Mouse (Mus musculus) thymus, adult 2 months (tissue): ENCODE results near the gene Pla2g4e. TPM values are rescaled to one million over a fixed set of nuclear protein-coding genes. Genes with fewer than 3 reads are reported as not detected.

Source experiments
- DNase-seq: peaks from one replicate; pipeline ENCODE4 v3.0.0; 2021
- H3K27ac ChIP-seq: fragments of 200-500 bp; 2 replicates; pipeline ENCODE4 v1.5.1; 2012; ENCODE audit warnings: low read length, control low read depth; ENCODE audit not compliant: control insufficient read depth, insufficient read depth
- H3K27me3 ChIP-seq: fragments of 200-500 bp; 2 replicates; pipeline ENCODE4 v1.6.1; 2012; ENCODE audit warnings: mild to moderate bottlenecking, low read length, moderate library complexity, mixed read lengths; ENCODE audit not compliant: control insufficient read depth, insufficient read depth
- H3K36me3 ChIP-seq: fragments of 200-500 bp; 2 replicates; pipeline ENCODE4 v1.6.1; 2012; ENCODE audit warnings: mild to moderate bottlenecking, low read length, moderate library complexity; ENCODE audit not compliant: control insufficient read depth, insufficient read depth
- H3K4me1 ChIP-seq: fragments of 200-500 bp; replicated peaks from 2 replicates; pipeline ENCODE4 v1.6.1; 2012; ENCODE audit warnings: low read length; ENCODE audit not compliant: control insufficient read depth, insufficient read depth
- H3K4me3 ChIP-seq: fragments of 200-500 bp; 2 replicates; pipeline ENCODE4 v1.5.1; 2012; ENCODE audit warnings: mild to moderate bottlenecking, low read length, control low read depth, moderate library complexity; ENCODE audit not compliant: control insufficient read depth, insufficient read depth
- CTCF ChIP-seq: fragments of 200-500 bp; IDR thresholded peaks from 2 replicates; pipeline ENCODE4 v1.5.1; 2012; ENCODE audit warnings: mild to moderate bottlenecking, control low read depth, low read length, moderate library complexity, borderline replicate concordance; ENCODE audit not compliant: control insufficient read depth, poor library complexity, insufficient read depth; ENCODE audit errors: extremely low read depth
- POLR2A ChIP-seq: fragments of 200-500 bp; IDR thresholded peaks from 2 replicates; pipeline ENCODE4 v1.6.1; 2012; ENCODE audit warnings: mild to moderate bottlenecking, low read length, control low read depth, moderate library complexity; ENCODE audit not compliant: control insufficient read depth, poor library complexity, insufficient read depth; ENCODE audit errors: extremely low read depth
- WGBS: fragments of 180-500 bp; shearing (Covaris S2); methylation state at CpG from one replicate; pipeline ENCODE4 v1.1.7; 2018; 5-methylcytosine and 5-hydroxymethylcytosine counted together
- polyA plus RNA-seq: library from polyadenylated mRNA; depleted of rRNA; stranded (reverse); fragments of >200 nt; gene quantifications from 2 replicates; pipeline ENCODE4 v1.2.3, GENCODE M21; 2012

Gene Pla2g4e
- polyA plus RNA-seq, 1 experiment, result 0.61 TPM

DNA sequence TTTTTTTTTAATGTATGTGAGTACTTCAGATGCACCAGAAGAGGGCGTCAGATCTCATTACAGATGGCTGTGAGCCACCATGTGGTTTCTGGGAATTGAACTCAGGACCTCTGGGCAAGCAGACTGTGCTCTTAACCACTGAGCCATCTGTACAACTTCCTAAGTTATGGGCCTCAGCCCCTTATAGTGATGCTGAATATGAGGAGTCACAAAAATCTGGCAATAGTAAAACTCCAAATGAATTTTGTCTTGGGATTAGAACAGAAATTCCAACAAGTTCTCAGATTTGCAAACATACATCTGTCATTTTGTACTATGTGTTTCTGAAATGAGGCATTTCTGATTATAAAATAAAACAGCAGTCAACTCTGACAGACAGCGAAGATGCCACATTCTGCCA, 33.7 kb downstream of the Pla2g4e start:
- DNase-seq, result no peak
- WGBS, result 67% methylated on average over 2 of the region's 2 CpGs
- H3K27ac ChIP-seq, result no peak overlapping the region

DNA sequence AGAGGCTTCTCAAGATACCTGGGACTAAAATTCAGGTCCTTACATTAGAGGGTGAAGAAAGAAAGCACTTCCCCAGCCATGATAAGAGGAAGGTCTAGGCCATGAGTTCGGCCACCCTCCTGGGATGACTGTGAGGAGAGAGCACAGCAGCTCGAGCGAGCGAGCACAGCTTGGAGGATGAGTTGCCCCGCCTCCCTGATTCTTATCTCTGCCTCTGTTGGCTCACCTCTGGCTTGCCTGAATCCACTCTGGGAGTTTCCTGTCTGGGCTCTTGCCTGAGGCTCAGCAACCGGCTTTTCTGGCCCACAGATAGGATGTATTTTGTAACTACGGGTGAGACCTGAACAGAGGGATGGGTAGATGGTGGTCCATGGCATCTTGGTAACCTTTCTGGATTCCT, 37.2 kb downstream of the Pla2g4e start:
- WGBS, result 50% methylated on average over 7 of the region's 7 CpGs
- no peak overlapping the region for H3K4me3 ChIP-seq
- H3K27ac ChIP-seq, result no peak overlapping the region
- no peaks in the 10 kb centered on the region for H3K36me3 ChIP-seq
- no peaks in the 10 kb centered on the region for H3K4me1 ChIP-seq
- no peak for DNase-seq
- no peaks in the 10 kb centered on the region for H3K27me3 ChIP-seq
- TF ChIP-seq CTCF (no peak), POLR2A (no peak)

More for the DNA sequence above, 33.7 kb downstream of the Pla2g4e start:
- H3K4me3 ChIP-seq, result no peak overlapping the region
- no peaks in the 10 kb centered on the region for H3K4me1 ChIP-seq
- TF ChIP-seq POLR2A (no peak), CTCF (no peak)
- no peaks in the 10 kb centered on the region for H3K27me3 ChIP-seq
- H3K36me3 ChIP-seq, result no peaks in the 10 kb centered on the region

DNA sequence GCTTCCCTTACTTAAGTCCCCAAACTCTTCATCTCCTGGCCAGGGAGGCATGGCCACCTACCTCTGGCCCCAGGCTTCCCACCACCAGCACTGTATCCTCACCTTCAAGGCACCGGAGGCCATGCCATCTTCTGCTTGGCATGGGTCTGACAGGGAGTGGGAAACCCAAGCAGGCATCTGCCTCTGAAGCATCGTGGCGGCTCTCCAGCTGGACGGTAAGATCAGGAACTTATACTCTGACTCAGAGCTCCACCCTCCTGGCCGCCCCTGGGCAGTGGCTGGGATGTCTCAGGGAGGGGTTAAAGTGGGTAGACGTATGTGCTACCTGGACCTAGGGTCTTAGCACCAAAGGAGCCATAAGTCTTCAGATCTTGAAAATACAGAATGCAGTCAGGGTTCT, 38.1 kb downstream of the Pla2g4e start:
- Histone ChIP-seq H3K4me3 (no peak overlapping the region), H3K36me3 (no peaks in the 10 kb centered on the region), H3K27me3 (no peaks in the 10 kb centered on the region), H3K4me1 (no peaks in the 10 kb centered on the region), H3K27ac (no peak overlapping the region)
- 66% methylated on average over 6 of the region's 6 CpGs for WGBS
- no peak for DNase-seq
- TF ChIP-seq POLR2A, result no peak
- TF ChIP-seq CTCF, result no peak

DNA sequence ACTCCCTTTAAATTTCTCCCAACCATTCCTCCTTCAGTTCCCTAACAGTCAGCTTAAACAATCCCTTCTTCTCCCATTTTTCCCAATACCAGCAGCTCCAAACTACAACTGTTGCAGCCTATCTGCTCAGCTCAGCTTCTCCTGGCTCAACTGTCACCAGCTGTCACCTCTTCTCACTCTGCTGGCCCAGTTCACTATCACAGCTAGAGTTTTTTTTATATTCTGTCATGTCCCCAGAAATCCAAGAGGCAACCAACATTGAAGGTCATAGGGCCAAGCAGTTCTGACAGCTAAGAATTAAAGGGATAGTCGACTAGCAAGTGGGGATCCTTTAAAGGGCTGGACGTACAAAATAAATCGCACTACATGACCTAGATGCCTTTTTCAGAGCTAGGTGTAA, 41.4 kb downstream of the Pla2g4e start:
- Histone ChIP-seq H3K36me3 (no peaks in the 10 kb centered on the region), H3K4me3 (no peak overlapping the region), H3K4me1 (no peaks in the 10 kb centered on the region), H3K27ac (no peak overlapping the region), H3K27me3 (no peaks in the 10 kb centered on the region)
- no peak for TF ChIP-seq CTCF
- no peak for TF ChIP-seq POLR2A
- 81% methylated on average over 3 of the region's 3 CpGs for WGBS
- no peak for DNase-seq

DNA sequence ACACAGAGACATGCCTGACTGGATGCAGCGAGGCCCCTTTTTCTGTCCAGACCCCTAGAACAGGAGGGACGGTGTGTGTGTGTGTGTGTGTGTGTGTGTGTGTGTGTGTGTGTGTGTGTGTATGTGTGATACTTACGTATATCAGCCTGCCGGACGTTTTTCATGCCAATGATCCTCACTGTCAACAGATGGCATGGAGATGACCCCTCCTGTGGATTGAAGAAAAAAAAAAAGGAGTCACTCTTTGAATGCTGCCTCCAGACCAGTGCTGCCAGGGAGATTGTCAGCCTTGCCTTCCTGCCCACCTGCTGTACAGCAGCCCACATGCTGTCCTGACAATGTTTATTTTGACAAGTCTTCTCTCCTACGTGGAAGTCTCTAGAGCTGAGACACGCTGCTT, 45.1 kb downstream of the Pla2g4e start:
- no peaks in the 10 kb centered on the region for H3K36me3 ChIP-seq
- H3K27ac ChIP-seq, result no peak overlapping the region
- H3K4me3 ChIP-seq, result no peak overlapping the region
- H3K4me1 ChIP-seq, result no peaks in the 10 kb centered on the region
- 89% methylated on average over 7 of the region's 7 CpGs for WGBS
- H3K27me3 ChIP-seq, result no peaks in the 10 kb centered on the region
- DNase-seq, result no peak
- TF ChIP-seq POLR2A (no peak), CTCF (no peak)

DNA sequence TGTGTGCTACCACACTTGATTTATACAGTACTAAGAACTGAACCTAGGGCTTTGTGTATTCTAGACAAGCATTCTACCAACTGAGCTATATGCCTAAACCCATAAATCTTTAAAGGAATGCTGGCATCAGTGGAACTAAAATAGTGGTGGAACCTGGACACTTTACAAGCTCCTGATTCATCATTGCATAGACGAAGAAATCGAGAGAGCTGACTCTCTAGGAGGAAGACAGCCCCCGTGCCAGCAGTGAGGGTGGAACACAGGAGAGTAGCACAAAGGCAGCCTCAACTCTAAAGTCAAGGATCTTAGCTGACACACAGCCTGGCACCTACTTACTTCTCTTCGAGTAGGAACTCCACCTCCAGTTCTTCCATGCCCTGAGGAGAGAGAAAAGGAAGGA, 57.0 kb downstream of the Pla2g4e start:
- no peak overlapping the region for H3K27ac ChIP-seq
- DNase-seq, result no peak
- no peak for TF ChIP-seq CTCF
- no peak for TF ChIP-seq POLR2A
- H3K4me3 ChIP-seq, result no peak overlapping the region
- H3K27me3 ChIP-seq, result no peaks in the 10 kb centered on the region
- WGBS, result 84% methylated on average over 4 of the region's 4 CpGs
- no peaks in the 10 kb centered on the region for H3K36me3 ChIP-seq
- H3K4me1 ChIP-seq, result no peaks in the 10 kb centered on the region

DNA sequence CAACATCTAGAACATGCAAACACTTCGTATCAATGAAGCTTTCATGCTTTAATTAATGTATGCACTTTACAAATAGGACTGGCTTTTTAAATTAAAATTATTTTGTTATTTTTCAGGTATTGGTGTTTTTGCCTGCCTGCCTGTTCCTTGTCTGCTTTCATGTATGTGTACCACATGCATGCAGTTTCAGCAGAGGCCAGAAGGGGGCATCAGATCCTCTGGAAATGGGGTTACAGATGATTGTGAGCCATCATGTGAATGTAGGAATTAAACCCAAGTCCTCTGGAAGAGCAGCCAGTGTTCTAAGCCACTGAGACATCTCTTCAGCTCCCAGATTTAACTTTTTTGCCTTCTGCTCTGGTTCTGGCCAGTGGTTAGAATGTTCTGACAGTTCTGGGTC, 57.6 kb downstream of the Pla2g4e start:
- DNase-seq, result no peak
- TF ChIP-seq CTCF (no peak), POLR2A (no peak)
- Histone ChIP-seq H3K36me3 (no peaks in the 10 kb centered on the region), H3K4me1 (no peaks in the 10 kb centered on the region), H3K4me3 (no peak overlapping the region), H3K27me3 (no peaks in the 10 kb centered on the region), H3K27ac (no peak overlapping the region)
- 100% methylated on average over 1 of the region's 1 CpGs for WGBS
